Mouse (Mus musculus) kidney, embryonic 14.5 days (tissue): ENCODE data around the gene Zfp827. TPM values are rescaled to one million over a fixed set of nuclear protein-coding genes. Genes with fewer than 3 reads are reported as not detected.

ENCODE experiments used
- ATAC-seq: fragments of 200-750 bp; cut with Nextera tagmentation; 2 replicates; pipeline ENCODE4 v1.8.0; 2017; ENCODE audit warnings: moderate number of reproducible peaks, mild to moderate bottlenecking, moderate TSS enrichment, moderate library complexity; ENCODE audit not compliant: low FRiP score, low TSS enrichment
- H3K27ac ChIP-seq: fragments of 300-500 bp; sonication (generic); 2 replicates; pipeline ENCODE4 v1.5.1; 2014; ENCODE audit warnings: low read depth, mild to moderate bottlenecking, low read length, moderate library complexity, mixed read lengths
- H3K27me3 ChIP-seq: fragments of 300-500 bp; sonication (generic); 2 replicates; pipeline ENCODE4 v1.6.1; 2014; ENCODE audit warnings: mild to moderate bottlenecking, low read length; ENCODE audit not compliant: control insufficient read depth, insufficient read depth
- H3K36me3 ChIP-seq: fragments of 300-500 bp; sonication (generic); 2 replicates; pipeline ENCODE4 v1.6.1; 2014; ENCODE audit warnings: low read length, mixed read lengths; ENCODE audit not compliant: control insufficient read depth, insufficient read depth
- H3K4me1 ChIP-seq: fragments of 300-500 bp; sonication (generic); 2 replicates; pipeline ENCODE4 v1.6.1; 2014; ENCODE audit warnings: low read length, mixed read lengths; ENCODE audit not compliant: control insufficient read depth, insufficient read depth
- H3K4me2 ChIP-seq: fragments of 300-500 bp; sonication (generic); replicated peaks from 2 replicates; pipeline ENCODE4 v1.6.1; 2014; ENCODE audit warnings: low read depth, mild to moderate bottlenecking, low read length
- H3K4me3 ChIP-seq: fragments of 300-500 bp; sonication (generic); 2 replicates; pipeline ENCODE4 v1.5.1; 2014; ENCODE audit warnings: mild to moderate bottlenecking, low read length
- H3K9ac ChIP-seq: fragments of 300-500 bp; sonication (generic); 2 replicates; pipeline ENCODE4 v1.6.1; 2014; ENCODE audit warnings: low read depth, mild to moderate bottlenecking, low read length, moderate library complexity
- H3K9me3 ChIP-seq: fragments of 300-500 bp; sonication (generic); 2 replicates; pipeline ENCODE4 v1.6.1; 2016; ENCODE audit warnings: low read length; ENCODE audit not compliant: control insufficient read depth
- WGBS: fragments of 180-500 bp; shearing (Covaris S2); extraction: QIAGEN DNeasy Blood & Tissue Kit; methylation state at CpG from one replicate; pipeline ENCODE4 v1.1.7; 2014; 5-methylcytosine and 5-hydroxymethylcytosine counted together
- polyA plus RNA-seq: library from polyadenylated mRNA; unstranded; fragments of >200 nt; fragmentation: Nextera tagmentation; extraction: Ambion mirVana; gene quantifications from 2 replicates; pipeline ENCODE4 v1.2.1, GENCODE M21; 2014

The Zfp827 gene
- polyA plus RNA-seq, 1 experiment from 2014 or later: 12.2 TPM

DNA sequence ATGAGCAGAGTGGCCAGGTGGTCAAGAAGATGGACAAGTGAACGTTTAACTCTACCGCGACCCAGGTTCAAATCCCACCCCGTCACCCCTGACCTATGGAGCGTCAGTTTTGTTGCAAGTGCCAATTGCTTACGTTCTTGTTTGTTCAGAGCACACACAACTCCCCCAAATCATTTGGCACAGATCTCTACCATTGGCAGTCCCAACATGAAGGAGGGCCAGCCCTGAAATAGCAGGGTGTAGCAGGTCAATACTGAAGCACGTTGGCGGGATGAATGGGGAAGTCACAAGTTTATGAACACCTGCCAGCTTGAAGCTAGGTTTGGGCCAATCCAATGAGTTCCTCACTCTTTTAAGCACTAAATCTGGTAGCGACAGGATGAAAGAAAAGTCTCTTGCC, 46.7 kb downstream of the Zfp827 start:
- no peak overlapping the region for H3K9ac ChIP-seq
- H3K4me2 ChIP-seq: no peak overlapping the region
- no peaks in the 10 kb centered on the region for H3K27me3 ChIP-seq
- H3K4me3 ChIP-seq: no peak overlapping the region
- no peaks in the 10 kb centered on the region for H3K9me3 ChIP-seq
- no peak for ATAC-seq
- 77% methylated on average over 9 of the region's 9 CpGs for WGBS
- H3K36me3 ChIP-seq: peaks cover 40% of the 10 kb centered on the region
- H3K27ac ChIP-seq: no peak overlapping the region
- peaks cover 10% of the 10 kb centered on the region; the same call in 1 of the 2 replicates for H3K4me1 ChIP-seq

DNA sequence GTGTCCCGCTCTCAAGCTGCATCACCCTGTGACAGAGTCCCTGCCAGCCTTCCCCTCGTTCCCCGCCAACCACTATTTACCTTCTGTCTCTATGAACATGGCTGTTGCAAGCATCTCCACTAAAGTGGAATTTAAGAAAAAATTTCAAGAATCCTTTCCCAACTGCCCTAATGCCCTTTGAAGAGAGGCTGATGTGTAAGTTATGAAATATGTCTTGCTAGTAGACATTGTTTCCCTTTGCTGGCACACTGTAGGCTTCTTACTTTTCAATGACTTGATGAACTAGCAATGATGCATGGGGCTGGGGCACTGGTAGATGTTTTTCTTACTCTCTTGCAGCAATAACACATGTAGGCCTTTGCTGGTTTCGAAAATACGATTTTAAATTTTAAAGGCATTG, 49.0 kb downstream of the Zfp827 start:
- Histone ChIP-seq H3K27me3 (no peaks in the 10 kb centered on the region), H3K36me3 (peaks cover 24% of the 10 kb centered on the region), H3K27ac (no peak overlapping the region), H3K4me1 (peaks cover 10% of the 10 kb centered on the region; the same call in 1 of the 2 replicates), H3K9ac (no peak overlapping the region), H3K4me2 (no peak overlapping the region), H3K9me3 (no peaks in the 10 kb centered on the region), H3K4me3 (no peak overlapping the region)
- ATAC-seq: no peak
- 90% methylated on average over 5 of the region's 5 CpGs for WGBS

DNA sequence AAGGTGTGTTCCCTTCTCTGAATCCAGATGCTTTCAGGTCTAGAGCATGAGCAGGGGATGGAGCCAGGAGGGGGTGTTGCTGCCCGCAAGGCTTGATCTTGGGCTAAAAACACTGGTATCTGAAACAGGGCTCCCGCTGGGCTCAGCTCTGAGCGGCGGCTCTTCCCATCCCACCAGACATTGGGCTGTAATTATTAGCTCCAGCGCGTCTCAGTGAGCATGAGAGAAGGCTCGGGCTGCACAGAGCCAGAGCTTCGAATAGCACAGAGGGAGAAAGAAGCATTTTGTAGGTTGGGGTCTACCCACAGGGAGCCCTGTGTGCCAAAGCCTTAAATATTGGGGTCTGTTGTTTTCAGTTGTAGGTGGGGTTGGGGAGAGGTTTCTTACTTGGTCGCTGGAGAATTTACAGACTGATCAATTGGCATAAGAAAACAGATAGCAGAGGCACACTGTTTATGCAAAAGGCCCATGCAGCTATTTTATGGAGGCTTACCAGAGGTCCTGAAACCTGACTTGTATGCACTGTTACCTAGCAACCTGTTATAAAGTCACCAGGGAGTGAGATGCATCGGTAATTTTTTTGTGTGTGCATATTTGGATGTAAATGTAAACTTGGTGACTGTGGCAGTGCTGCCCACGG, 50.4 kb downstream of the Zfp827 start:
- Histone ChIP-seq H3K27ac (no peak overlapping the region), H3K4me3 (no peak overlapping the region), H3K27me3 (no peaks in the 10 kb centered on the region), H3K9me3 (no peaks in the 10 kb centered on the region), H3K36me3 (peaks cover 24% of the 10 kb centered on the region), H3K9ac (no peak overlapping the region), H3K4me1 (peaks cover 10% of the 10 kb centered on the region; the same call in 1 of the 2 replicates), H3K4me2 (no peak overlapping the region)
- WGBS: 38% methylated on average over 11 of the region's 11 CpGs
- no peak for ATAC-seq

DNA sequence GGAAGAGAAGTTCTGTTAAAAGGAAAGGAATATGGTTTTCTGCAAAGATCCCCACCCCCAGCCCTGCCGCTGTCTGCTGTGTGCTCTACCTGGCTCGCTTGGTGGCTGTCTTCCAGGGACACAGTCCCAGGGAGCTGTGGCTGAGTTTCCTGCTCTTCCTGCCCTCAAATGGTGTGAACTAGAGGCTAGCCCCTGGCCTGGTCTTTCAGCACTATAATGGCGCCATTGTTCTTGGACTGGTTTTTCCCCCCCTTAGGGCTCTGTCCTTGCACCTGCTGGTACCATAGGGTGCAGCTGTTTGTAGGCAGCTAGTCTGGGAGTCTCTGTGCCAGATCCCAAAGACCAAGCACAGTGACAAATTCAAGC, 50.9 kb downstream of the Zfp827 start:
- WGBS: 76% methylated on average over 3 of the region's 3 CpGs
- no peak overlapping the region for H3K9ac ChIP-seq
- peaks cover 10% of the 10 kb centered on the region; the same call in 1 of the 2 replicates for H3K4me1 ChIP-seq
- no peaks in the 10 kb centered on the region for H3K9me3 ChIP-seq
- no peak overlapping the region for H3K4me2 ChIP-seq
- H3K4me3 ChIP-seq: no peak overlapping the region
- ATAC-seq: no peak
- no peaks in the 10 kb centered on the region for H3K27me3 ChIP-seq
- H3K27ac ChIP-seq: no peak overlapping the region
- peaks cover 27% of the 10 kb centered on the region for H3K36me3 ChIP-seq

DNA sequence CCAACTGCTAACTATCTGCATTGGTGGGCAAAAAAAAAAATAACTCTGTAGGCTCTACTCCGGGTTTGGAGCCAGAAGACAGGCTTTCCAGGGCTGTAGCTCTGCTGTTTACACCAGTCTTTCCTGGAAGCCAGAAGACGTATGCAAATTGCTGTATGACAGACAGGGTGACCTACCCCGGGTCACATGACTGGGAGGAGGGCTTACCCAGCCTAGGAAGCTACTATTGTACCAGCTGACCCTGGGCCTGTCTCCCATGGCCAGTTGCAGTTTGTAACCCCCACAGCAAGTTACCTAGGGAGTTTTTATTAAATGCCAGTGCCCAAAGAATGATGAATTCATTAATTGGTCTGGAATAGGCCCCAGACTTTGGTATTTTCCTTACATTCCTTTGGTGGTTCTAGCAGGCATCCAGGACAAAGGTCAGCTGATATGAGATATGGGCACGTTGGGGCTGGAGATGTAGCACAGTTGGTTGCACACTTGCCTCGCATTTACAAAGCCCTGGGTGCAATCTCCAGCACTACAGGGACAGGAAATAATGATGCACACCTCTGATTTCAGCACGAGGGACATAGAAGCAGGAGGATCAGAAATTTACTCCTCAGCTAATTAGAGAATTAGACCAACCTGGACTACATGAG, 52.0 kb downstream of the Zfp827 start:
- ATAC-seq: no peak
- Histone ChIP-seq H3K4me3 (no peak overlapping the region), H3K4me2 (no peak overlapping the region), H3K27me3 (no peaks in the 10 kb centered on the region), H3K4me1 (peaks cover 10% of the 10 kb centered on the region; the same call in 1 of the 2 replicates), H3K27ac (no peak overlapping the region), H3K9me3 (no peaks in the 10 kb centered on the region), H3K9ac (no peak overlapping the region), H3K36me3 (peaks cover 27% of the 10 kb centered on the region)
- 67% methylated on average over 6 of the region's 6 CpGs for WGBS

DNA sequence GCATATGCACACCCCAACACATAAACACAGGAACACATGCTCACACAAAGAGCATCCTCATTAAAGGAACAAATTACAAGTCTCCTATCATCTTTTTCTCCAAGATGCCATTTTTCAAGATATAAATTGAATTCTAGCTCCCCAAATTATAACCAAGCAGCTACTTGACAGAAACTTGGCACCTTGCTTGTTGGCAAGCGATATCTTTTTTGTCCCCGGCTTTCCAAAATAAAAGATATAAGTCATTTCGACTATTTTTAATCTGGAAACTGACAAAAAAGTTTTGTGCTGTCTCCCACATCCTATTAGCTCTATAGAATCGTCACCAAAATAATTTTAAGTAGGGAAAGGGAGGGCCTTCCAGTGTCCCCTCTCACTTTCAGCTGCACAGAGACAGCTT, 53.1 kb downstream of the Zfp827 start:
- peaks cover 22% of the 10 kb centered on the region for H3K36me3 ChIP-seq

DNA sequence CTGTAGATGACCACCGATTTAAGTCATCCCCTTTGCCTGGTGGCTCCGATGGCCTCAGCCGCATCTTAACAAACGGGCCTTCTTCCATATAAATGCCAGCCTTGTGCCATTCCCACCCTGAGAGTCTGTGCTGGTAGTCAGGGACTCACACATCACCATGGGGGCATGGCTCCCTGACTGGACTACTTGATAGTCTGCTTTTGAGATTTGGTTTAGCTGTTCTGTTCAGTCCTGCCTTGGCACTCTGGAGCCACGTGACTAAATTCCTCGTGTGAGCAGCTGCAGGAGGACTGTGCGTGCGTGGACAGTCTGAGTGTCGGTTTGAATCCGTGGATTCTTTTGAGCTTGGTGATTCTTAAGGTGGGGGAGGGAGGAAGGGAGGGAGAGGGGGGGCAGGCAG, 53.7 kb downstream of the Zfp827 start:
- no peak overlapping the region for H3K27ac ChIP-seq
- H3K9me3 ChIP-seq: no peaks in the 10 kb centered on the region
- H3K36me3 ChIP-seq: peaks cover 24% of the 10 kb centered on the region; the same call in 1 of the 2 replicates
- 86% methylated on average over 10 of the region's 10 CpGs for WGBS
- no peak for ATAC-seq
- peaks cover 10% of the 10 kb centered on the region; the same call in 1 of the 2 replicates for H3K4me1 ChIP-seq
- no peaks in the 10 kb centered on the region for H3K27me3 ChIP-seq
- no peak overlapping the region for H3K4me2 ChIP-seq
- no peak overlapping the region for H3K9ac ChIP-seq
- H3K4me3 ChIP-seq: no peak overlapping the region

More for the DNA sequence above, 53.1 kb downstream of the Zfp827 start:
- peaks cover 10% of the 10 kb centered on the region; the same call in 1 of the 2 replicates for H3K4me1 ChIP-seq
- WGBS: 85% methylated on average over 4 of the region's 4 CpGs
- no peak overlapping the region for H3K27ac ChIP-seq
- H3K9me3 ChIP-seq: no peaks in the 10 kb centered on the region
- H3K4me2 ChIP-seq: no peak overlapping the region
- H3K27me3 ChIP-seq: no peaks in the 10 kb centered on the region
- no peak overlapping the region for H3K4me3 ChIP-seq
- no peak overlapping the region for H3K9ac ChIP-seq
- no peak for ATAC-seq

DNA sequence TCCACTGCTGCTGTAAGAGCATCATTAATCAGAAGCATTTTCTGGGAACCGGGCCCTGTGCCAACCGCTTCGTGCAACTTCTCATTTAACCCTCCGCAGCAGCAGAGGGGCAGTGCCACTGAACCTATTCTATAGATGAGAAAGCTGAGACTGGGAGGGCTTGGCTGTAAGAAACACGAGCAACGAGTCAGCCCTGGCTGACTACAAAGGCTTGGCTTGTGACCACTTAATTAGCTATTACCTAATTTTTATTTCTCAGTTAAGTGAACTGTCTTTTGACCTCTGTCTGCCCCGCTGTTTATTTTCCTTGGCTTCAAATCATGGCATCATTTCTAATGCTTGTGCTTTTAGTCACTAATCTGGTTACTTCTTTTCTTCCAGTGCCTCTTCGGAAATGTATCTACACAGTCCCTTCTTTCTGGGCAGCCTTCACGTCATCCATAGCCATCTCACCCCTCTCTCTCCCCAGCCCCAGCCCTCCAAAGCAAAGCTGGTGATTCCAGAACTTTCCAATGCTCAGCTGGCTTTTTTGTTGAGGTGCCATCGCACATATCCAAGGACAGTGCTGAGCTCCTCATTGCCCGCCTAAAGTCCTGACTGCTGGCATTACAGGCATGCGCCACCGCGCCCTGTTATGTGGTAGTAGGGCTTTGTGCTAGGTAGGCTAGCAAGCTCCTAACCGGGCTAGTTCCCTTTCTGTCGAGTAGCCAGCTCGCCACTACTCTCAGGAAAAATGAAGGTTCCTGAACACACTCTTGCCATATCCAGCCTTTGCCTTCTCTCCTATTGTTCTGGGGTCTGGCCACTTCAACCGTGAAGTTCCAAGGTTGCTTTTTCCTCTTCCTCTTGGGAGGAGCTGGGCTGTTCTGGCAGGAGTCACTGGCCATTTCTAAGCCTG, 55.5 kb downstream of the Zfp827 start:
- Histone ChIP-seq H3K36me3 (peaks cover 24% of the 10 kb centered on the region; the same call in 1 of the 2 replicates), H3K9me3 (no peaks in the 10 kb centered on the region), H3K4me2 (no peak overlapping the region), H3K27me3 (no peaks in the 10 kb centered on the region), H3K4me3 (no peak overlapping the region), H3K4me1 (peaks cover 5% of the 10 kb centered on the region; the same call in 1 of the 2 replicates), H3K27ac (no peak overlapping the region), H3K9ac (no peak overlapping the region)
- ATAC-seq: no peak
- 69% methylated on average over 18 of the region's 18 CpGs for WGBS
